Mouse (Mus musculus): ENCODE measurements around the gene Pfkm.

GRCm38 (mm10) chr15:98114098-98114851 is 21.9 kb downstream of the Pfkm start:
- TF ChIP-seq EP300 (IDR thresholded peaks at IDR 0.05; ENCODE audit: low read depth) (no peak), CTCF (IDR thresholded peaks at IDR 0.05; ENCODE audit: low read depth) (no peak)

All from liver, postnatal 0 days (tissue).